Mouse (Mus musculus) ES-E14 (cell line): Measurements from ENCODE around the gene Rap1a. TPM values are rescaled to one million over a fixed set of nuclear protein-coding genes. Genes with fewer than 3 reads are reported as not detected.

ENCODE experiments used
- DNase-seq: peaks from one replicate; pipeline ENCODE4 v3.0.0-alpha.2; 2013; ENCODE audit warnings: low read depth, low spot score
- H3K27ac ChIP-seq: 2 replicates; pipeline ENCODE4 v1.5.1; 2012; ENCODE audit warnings: low read depth, mild to moderate bottlenecking, low read length, moderate library complexity, mixed read lengths; ENCODE audit not compliant: poor library complexity, insufficient read depth, severe bottlenecking
- H3K36me3 ChIP-seq: 2 replicates; pipeline ENCODE4 v1.6.1; 2012; ENCODE audit warnings: mild to moderate bottlenecking, low read length, moderate library complexity, mixed read lengths; ENCODE audit not compliant: control insufficient read depth, poor library complexity, insufficient read depth, severe bottlenecking
- H3K4me1 ChIP-seq, 2 experiments: fragments of 150-350 bp in 1 of 2; sonication (generic) in 1 of 2; 2 replicates each; pipeline ENCODE4 v1.6.1; 2012; ENCODE audit warnings: low read length in 2 of 2, mild to moderate bottlenecking in 1 of 2, mixed read lengths in 1 of 2; ENCODE audit not compliant: control insufficient read depth in 2 of 2, insufficient read depth in 2 of 2, poor library complexity in 1 of 2
- H3K4me3 ChIP-seq, 2 experiments: fragments of 150-350 bp in 1 of 2; sonication (generic) in 1 of 2; 2 replicates each; pipeline ENCODE4 v1.5.1; 2012; ENCODE audit warnings: low read length in 2 of 2, low read depth in 1 of 2, mild to moderate bottlenecking in 1 of 2, mixed read lengths in 1 of 2; ENCODE audit not compliant: insufficient read depth in 1 of 2, poor library complexity in 1 of 2, severe bottlenecking in 1 of 2
- H3K9ac ChIP-seq: 2 replicates; pipeline ENCODE4 v1.6.1; 2012; ENCODE audit warnings: low read depth, mild to moderate bottlenecking, low read length, mixed read lengths; ENCODE audit not compliant: poor library complexity, insufficient read depth, severe bottlenecking
- H3K9me3 ChIP-seq: fragments of 150-350 bp; sonication (generic); 2 replicates; pipeline ENCODE4 v1.6.1; 2012; ENCODE audit warnings: low read depth, mild to moderate bottlenecking, low read length; ENCODE audit not compliant: control insufficient read depth, insufficient read depth
- CHD2 ChIP-seq: IDR thresholded peaks from 2 replicates; pipeline ENCODE4 v1.6.1; 2014; ENCODE audit warnings: mild to moderate bottlenecking, low read depth, low read length, inconsistent platforms
- HCFC1 ChIP-seq: IDR thresholded peaks from 2 replicates; pipeline ENCODE4 v1.6.1; 2012; ENCODE audit warnings: low read length, inconsistent platforms, borderline replicate concordance; ENCODE audit not compliant: insufficient read depth
- MAFK ChIP-seq: IDR thresholded peaks from 2 replicates; pipeline ENCODE4 v1.6.1; 2014; ENCODE audit warnings: mild to moderate bottlenecking, low read depth, low read length, inconsistent platforms; ENCODE audit not compliant: insufficient read depth
- ZC3H11A ChIP-seq: IDR thresholded peaks from 2 replicates; pipeline ENCODE4 v1.6.1; 2012; ENCODE audit warnings: low read depth, mild to moderate bottlenecking, inconsistent platforms, low read length, borderline replicate concordance
- ZNF384 ChIP-seq: IDR thresholded peaks from 2 replicates; pipeline ENCODE4 v1.6.1; 2012; ENCODE audit warnings: low read depth, low read length, inconsistent platforms
- in situ Hi-C, 2 experiments: fragments of 600-800 bp; cut with MboI; formaldehyde crosslinking; loops; one replicate each; pipeline ENCODE4 v1.15.1; 2025; ENCODE audit warnings: low sequenced_read_pairs in 2 of 2, inconsistent platforms in 1 of 2; ENCODE audit not compliant: unreplicated experiment in 2 of 2
- total RNA-seq: library from RNA; depleted of rRNA; stranded (reverse); fragments of 300-350 nt; gene quantifications from 2 replicates; pipeline ENCODE4 v1.2.3, GENCODE M21; 2012

Gene Rap1a
- total RNA-seq, 1 experiment = 23.2 TPM

- Histone ChIP-seq H3K4me1 (peaks cover 0 to 2% of the 10 kb centered on the region in 2 experiments; a peak in 1 of 4 replicates), H3K9me3 (no peaks in the 10 kb centered on the region), H3K9ac (no peak overlapping the region), H3K4me3 (no peak overlapping the region), H3K36me3 (peaks cover 2% of the 10 kb centered on the region; the same call in 1 of the 2 replicates), H3K27ac (no peak overlapping the region)
- no peak for DNase-seq
- in situ Hi-C loops = no loop called here
- TF ChIP-seq CHD2 (no peak), ZNF384 (no peak), MAFK (no peak), ZC3H11A (no peak), HCFC1 (no peak)
These were observed 84.7 kb downstream of the Rap1a start for GRCm38 (mm10) chr3:105716353-105717000.

DNA sequence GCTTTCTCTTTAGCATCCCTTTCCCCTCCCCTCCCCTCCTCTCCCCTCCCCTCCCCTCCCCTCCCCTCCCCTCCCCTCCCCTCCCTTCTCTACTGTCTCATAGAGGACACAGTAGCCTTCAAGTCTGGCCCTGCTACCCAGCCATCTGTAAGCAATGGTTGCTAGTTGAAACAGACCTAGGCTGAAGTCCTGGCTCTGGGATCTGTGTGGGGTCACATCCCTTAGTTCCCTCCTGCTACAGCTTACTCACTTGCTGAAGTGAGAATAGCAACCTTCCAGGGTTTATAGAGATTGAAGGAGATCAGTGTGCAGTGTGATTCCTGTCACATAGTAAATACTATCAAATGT, 86.3 kb downstream of the Rap1a start:
- peaks cover 2% of the 10 kb centered on the region for H3K36me3 ChIP-seq

GRCm38 (mm10) chr3:105714091-105714819, 86.9 kb downstream of the Rap1a start:
- Histone ChIP-seq H3K9ac (no peak overlapping the region), H3K4me1 (peaks cover 0 to 2% of the 10 kb centered on the region in 2 experiments; a peak in 1 of 4 replicates), H3K36me3 (peaks cover 2% of the 10 kb centered on the region), H3K27ac (no peak overlapping the region), H3K4me3 (no peak overlapping the region), H3K9me3 (no peaks in the 10 kb centered on the region)
- in situ Hi-C loops = no loop called here
- DNase-seq = no peak
- TF ChIP-seq HCFC1 = no peak
- TF ChIP-seq MAFK = no peak
- TF ChIP-seq CHD2 = no peak
- no peak for TF ChIP-seq ZNF384
- no peak for TF ChIP-seq ZC3H11A

More for the DNA sequence above, 86.3 kb downstream of the Rap1a start:
- Histone ChIP-seq H3K9ac (no peak overlapping the region), H3K27ac (no peak overlapping the region), H3K4me1 (peaks cover 0 to 2% of the 10 kb centered on the region in 2 experiments; a peak in 1 of 4 replicates), H3K9me3 (no peaks in the 10 kb centered on the region), H3K4me3 (no peak overlapping the region)
- TF ChIP-seq CHD2 = no peak
- TF ChIP-seq ZNF384 = no peak
- TF ChIP-seq ZC3H11A = no peak
- no peak for TF ChIP-seq MAFK
- no peak for TF ChIP-seq HCFC1
- in situ Hi-C loops = no loop called here
- no peak for DNase-seq

- Histone ChIP-seq H3K9me3 (no peaks in the 10 kb centered on the region), H3K9ac (no peak overlapping the region), H3K4me1 (peaks cover 0 to 2% of the 10 kb centered on the region in 2 experiments; a peak in 1 of 4 replicates), H3K36me3 (peaks cover 2% of the 10 kb centered on the region), H3K4me3 (no peak overlapping the region), H3K27ac (no peak overlapping the region)
- in situ Hi-C loops = no loop called here
- DNase-seq = no peak
- no peak for TF ChIP-seq CHD2
- no peak for TF ChIP-seq MAFK
- TF ChIP-seq ZNF384 = no peak
- no peak for TF ChIP-seq ZC3H11A
- no peak for TF ChIP-seq HCFC1
These were observed 88.3 kb downstream of the Rap1a start for GRCm38 (mm10) chr3:105712827-105713226.
